9 mouse cellular contexts compared by ENCODE assay signal in the genomic region with DNA sequence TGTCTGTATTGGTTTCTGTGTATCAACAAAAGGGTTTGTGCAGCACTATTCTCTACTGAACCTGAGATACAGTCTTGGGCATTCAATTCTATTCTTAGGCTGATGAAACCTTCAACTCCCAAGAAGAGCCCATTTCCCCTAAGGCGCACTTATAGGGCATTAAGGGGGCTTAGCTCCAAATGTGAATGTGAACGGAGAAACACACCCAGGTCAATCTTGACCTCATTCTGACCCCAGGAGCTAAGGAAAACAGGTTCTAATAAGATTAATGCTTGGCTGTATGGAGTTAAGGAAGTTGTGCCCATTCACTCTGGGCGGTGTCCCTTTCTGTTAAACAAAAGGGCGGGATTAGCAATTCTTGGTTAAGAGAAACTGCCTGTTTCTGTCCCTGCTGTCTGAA. TPM values are rescaled to one million over a fixed set of nuclear protein-coding genes. Genes with fewer than 3 reads are reported as not detected.
DNase-seq lines count a peak whose midpoint lies in the region; ATAC-seq and TF ChIP-seq lines count a peak whose summit lies in the region.
"Had no signal": no experiment of that assay in that cellular context is flagged by ENCODE, and none has a peak within 500 bp of the region (broad histone marks: within the 10 kb centered on the region; RNA-seq: fewer than 3 reads in every experiment).

No protein-coding gene starts in this region.

- H3K27ac ChIP-seq in hindbrain, embryonic 12.5 days = no peak overlapping the region
- H3K27ac ChIP-seq in hindbrain, embryonic 10.5 days = no peak overlapping the region
- H3K27ac ChIP-seq in liver, embryonic 15.5 days (replicated peaks) = no peak overlapping the region

- DNase-seq in hindbrain, embryonic 10.5 days (ENCODE audit: low spot score) = no peak
- peak; percentile 96 for DNase-seq in ES-CJ7 (ENCODE audit: low read depth, low spot score)
- peak; percentile 1 for DNase-seq in brain, embryonic 14.5 days (ENCODE audit: low read depth)
- no peak for DNase-seq in thymus, postnatal 0 days (ENCODE audit: low spot score)
- no peak for DNase-seq in cerebellum, postnatal 4 days (ENCODE audit: low spot score in 2 of 2)
- no peak for DNase-seq in ovary, adult 18-20 months (ENCODE audit: low spot score)
- DNase-seq: kidney, postnatal 36 days had no signal

- 0 out of 2 replicates have a peak, but pooled peaks cover 5% of the 10 kb centered on the region for H3K9me3 ChIP-seq in hindbrain, embryonic 12.5 days (replicated peaks)
- H3K9me3 ChIP-seq in hindbrain, embryonic 10.5 days = peaks cover 9% of the 10 kb centered on the region; the same call in 1 of the 2 replicates
- H3K9me3 ChIP-seq in liver, embryonic 15.5 days (replicated peaks) = no peaks in the 10 kb centered on the region

- no peaks in the 10 kb centered on the region for H3K4me1 ChIP-seq in hindbrain, embryonic 12.5 days
- H3K4me1 ChIP-seq in hindbrain, embryonic 10.5 days (replicated peaks) = peaks cover 4% of the 10 kb centered on the region; the same call in 1 of the 2 replicates
- H3K4me1 ChIP-seq in liver, embryonic 15.5 days (replicated peaks) = peaks cover 9% of the 10 kb centered on the region; the same call in 1 of the 2 replicates

- 38% methylated on average over 4 of the region's 4 CpGs for WGBS in hindbrain, embryonic 12.5 days
- 39% methylated on average over 4 of the region's 4 CpGs for WGBS in hindbrain, embryonic 10.5 days
- WGBS in liver, embryonic 15.5 days (ENCODE audit: insufficient replicate concordance) = 24% methylated on average over 4 of the region's 4 CpGs

- ATAC-seq in hindbrain, embryonic 12.5 days (ENCODE audit: low FRiP score) = no peak
- ATAC-seq in liver, embryonic 15.5 days (ENCODE audit: insufficient read depth) = no peak

- H3K4me2 ChIP-seq in hindbrain, embryonic 12.5 days (replicated peaks) = peak overlapping the region; percentile 50; the same call in 1 of the 2 replicates
- peak overlapping the region; percentile 73 for H3K4me2 ChIP-seq in liver, embryonic 15.5 days

- no peak overlapping the region for H3K9ac ChIP-seq in hindbrain, embryonic 12.5 days
- H3K9ac ChIP-seq in liver, embryonic 15.5 days = no peak overlapping the region

- H3K36me3 ChIP-seq in hindbrain, embryonic 12.5 days = no peaks in the 10 kb centered on the region
- no peaks in the 10 kb centered on the region for H3K36me3 ChIP-seq in hindbrain, embryonic 10.5 days
- no peaks in the 10 kb centered on the region for H3K36me3 ChIP-seq in liver, embryonic 15.5 days (replicated peaks)

- no peak overlapping the region for H3K4me3 ChIP-seq in hindbrain, embryonic 12.5 days
- H3K4me3 ChIP-seq in hindbrain, embryonic 10.5 days = no peak overlapping the region
- no peak overlapping the region for H3K4me3 ChIP-seq in liver, embryonic 15.5 days (replicated peaks)

- H3K27me3 ChIP-seq in hindbrain, embryonic 12.5 days = no peaks in the 10 kb centered on the region
- no peaks in the 10 kb centered on the region for H3K27me3 ChIP-seq in hindbrain, embryonic 10.5 days (ENCODE audit: insufficient read depth, poor library complexity, severe bottlenecking)
- H3K27me3 ChIP-seq in liver, embryonic 15.5 days = peaks cover 20% of the 10 kb centered on the region

- no peak for TF ChIP-seq POLR2A in brain, embryonic 14.5 days (IDR thresholded peaks at IDR 0.05; ENCODE audit: borderline replicate concordance, extremely low read depth, insufficient read depth, insufficient read length, poor library complexity, severe bottlenecking)

- TF ChIP-seq CTCF in brain, embryonic 14.5 days (IDR thresholded peaks at IDR 0.05; ENCODE audit: borderline replicate concordance, extremely low read depth, insufficient read depth, insufficient read length) = no peak

RNA-seq across cellular contexts. Expression of gene Porcn, which starts 0.9 kb away (rescaled TPM):
- polyA plus RNA-seq in hindbrain, embryonic 12.5 days (2016; fragmentation: Nextera tagmentation; extraction: Ambion mirVana) = 28.2 and 31.7 TPM in 2 replicates
- polyA plus RNA-seq in hindbrain, embryonic 10.5 days (2016; fragmentation: Nextera tagmentation; extraction: Ambion mirVana) = 15.1 and 22.6 TPM in 2 replicates
- 101 and 133 TPM in 2 replicates for polyA plus RNA-seq in brain, embryonic 14.5 days (2012; rRNA removed)
- 0.83 and 1.1 TPM in 2 replicates for polyA plus RNA-seq in liver, embryonic 15.5 days (2015; fragmentation: Nextera tagmentation; extraction: Ambion mirVana)
- polyA plus RNA-seq in thymus, postnatal 0 days (2015; fragmentation: Nextera tagmentation; extraction: Ambion mirVana) = 0.60 and 0.64 TPM in 2 replicates

RNA-seq across cellular contexts. Expression of gene Ebp, which starts 13.9 kb away (rescaled TPM):
- polyA plus RNA-seq in hindbrain, embryonic 12.5 days (2016; fragmentation: Nextera tagmentation; extraction: Ambion mirVana) = 30.7 and 32.3 TPM in 2 replicates
- polyA plus RNA-seq in hindbrain, embryonic 10.5 days (2016; fragmentation: Nextera tagmentation; extraction: Ambion mirVana) = 37.4 and 40.3 TPM in 2 replicates
- polyA plus RNA-seq in brain, embryonic 14.5 days (2012; rRNA removed) = 20.0 and 23.7 TPM in 2 replicates
- polyA plus RNA-seq in liver, embryonic 15.5 days (2015; fragmentation: Nextera tagmentation; extraction: Ambion mirVana) = 81.1 and 91.0 TPM in 2 replicates
- 53.4 and 59.1 TPM in 2 replicates for polyA plus RNA-seq in thymus, postnatal 0 days (2015; fragmentation: Nextera tagmentation; extraction: Ambion mirVana)

RNA-seq across cellular contexts. Expression of gene Tbc1d25, which starts 31.2 kb away (rescaled TPM):
- 16.4 and 16.7 TPM in 2 replicates for polyA plus RNA-seq in hindbrain, embryonic 12.5 days (2016; fragmentation: Nextera tagmentation; extraction: Ambion mirVana)
- polyA plus RNA-seq in hindbrain, embryonic 10.5 days (2016; fragmentation: Nextera tagmentation; extraction: Ambion mirVana) = 10.0 and 12.1 TPM in 2 replicates
- 29.7 and 33.8 TPM in 2 replicates for polyA plus RNA-seq in brain, embryonic 14.5 days (2012; rRNA removed)
- polyA plus RNA-seq in liver, embryonic 15.5 days (2015; fragmentation: Nextera tagmentation; extraction: Ambion mirVana) = 4.9 and 5.5 TPM in 2 replicates
- polyA plus RNA-seq in thymus, postnatal 0 days (2015; fragmentation: Nextera tagmentation; extraction: Ambion mirVana) = 10.7 and 12.0 TPM in 2 replicates

RNA-seq across cellular contexts. Expression of gene Ftsj1, which starts 45.0 kb away (rescaled TPM):
- polyA plus RNA-seq in hindbrain, embryonic 12.5 days (2016; fragmentation: Nextera tagmentation; extraction: Ambion mirVana) = 43.1 and 43.5 TPM in 2 replicates
- polyA plus RNA-seq in hindbrain, embryonic 10.5 days (2016; fragmentation: Nextera tagmentation; extraction: Ambion mirVana) = 45.7 and 48.9 TPM in 2 replicates
- polyA plus RNA-seq in brain, embryonic 14.5 days (2012; rRNA removed) = 47.5 and 55.4 TPM in 2 replicates
- 34.0 and 36.4 TPM in 2 replicates for polyA plus RNA-seq in liver, embryonic 15.5 days (2015; fragmentation: Nextera tagmentation; extraction: Ambion mirVana)
- 30.2 and 35.9 TPM in 2 replicates for polyA plus RNA-seq in thymus, postnatal 0 days (2015; fragmentation: Nextera tagmentation; extraction: Ambion mirVana)

Comparison
In these comparisons a context has a peak if more than half of its experiments do, and no peak if none do; other contexts are left out.
1. DNase-seq: peak in ES-CJ7 (single experiment) and brain, embryonic 14.5 days (single experiment); none in hindbrain, embryonic 10.5 days (single experiment), thymus, postnatal 0 days (single experiment), cerebellum, postnatal 4 days (0 of 2) and ovary, adult 18-20 months (single experiment).